Mouse (Mus musculus) bone marrow, adult 2 months (tissue): ENCODE measurements around the gene Wiz.

Experiments used
- CTCF ChIP-seq: fragments of 200-500 bp; IDR thresholded peaks from 2 replicates; pipeline ENCODE4 v1.5.1; 2011; ENCODE audit warnings: low read length, control low read depth; ENCODE audit not compliant: control insufficient read depth, insufficient read depth
- POLR2A ChIP-seq: fragments of 200-500 bp; IDR thresholded peaks from 2 replicates; pipeline ENCODE4 v1.6.1; 2011; ENCODE audit warnings: low read depth, mild to moderate bottlenecking, control low read depth, low read length, borderline replicate concordance; ENCODE audit not compliant: control insufficient read depth

DNA sequence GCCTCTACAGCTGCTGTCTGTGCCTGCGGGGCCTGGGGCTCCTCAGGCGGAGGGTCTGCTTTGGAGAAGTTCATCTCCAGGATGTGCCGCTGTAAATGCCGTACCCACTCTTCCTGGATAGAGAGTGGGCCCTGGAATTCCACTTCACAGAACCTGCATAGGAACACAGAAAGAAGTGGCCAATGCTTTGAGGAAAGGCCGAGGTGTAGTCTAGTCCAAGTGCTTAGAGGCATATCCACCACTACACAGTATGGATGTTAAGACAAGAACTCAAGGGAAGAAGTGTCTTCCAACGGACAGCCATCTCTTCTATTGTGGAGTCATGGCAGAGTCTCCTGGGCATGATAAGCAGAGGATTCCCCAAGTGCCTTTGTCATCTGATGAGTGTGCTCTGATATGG, 34.2 kb downstream of the Wiz start:
- TF ChIP-seq POLR2A (no peak), CTCF (no peak)
